Mouse (Mus musculus) adrenal gland (tissue): ENCODE measurements around the gene Tbc1d9.

Experiments
- intact Hi-C: fragments of 180-260 bp; cut with DNase I; formaldehyde crosslinking; loops from one replicate; pipeline ENCODE4 v1.15.1; 2025

The Tbc1d9 gene

GRCm38 (mm10) chr8:83177317-83178195 lies 12.4 kb downstream of the Tbc1d9 start:
- intact Hi-C loops: no loop called here

- intact Hi-C loops: no loop called here
Measured at GRCm38 (mm10) chr8:83178228-83178742, 13.1 kb downstream of the Tbc1d9 start.

GRCm38 (mm10) chr8:83181851-83182482 lies 16.8 kb downstream of the Tbc1d9 start:
- intact Hi-C loops: no loop called here

DNA sequence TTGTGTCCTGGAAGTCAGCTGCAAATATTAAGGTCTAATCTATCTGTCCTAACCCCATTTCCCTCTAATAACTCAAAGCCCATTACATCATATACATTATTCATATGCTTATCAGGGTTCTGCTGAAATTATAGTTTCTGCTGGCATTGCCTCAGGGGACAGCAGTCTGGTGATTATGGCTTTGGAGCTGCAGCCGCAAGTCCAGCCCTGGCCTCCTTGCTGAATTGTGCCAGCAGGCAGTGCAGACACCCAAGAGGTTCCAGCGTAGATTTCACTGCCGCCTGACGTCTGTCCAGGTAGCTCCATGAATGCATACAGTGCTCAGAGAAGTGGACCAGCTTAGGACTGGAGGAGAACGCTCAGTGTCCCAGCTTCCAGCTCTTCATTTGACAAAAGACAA lies 17.6 kb downstream of the Tbc1d9 start:
- intact Hi-C loops: no loop called here

- intact Hi-C loops: no loop called here
Measured at GRCm38 (mm10) chr8:83186376-83186775, 21.2 kb downstream of the Tbc1d9 start.

- intact Hi-C loops: no loop called here
Measured at GRCm38 (mm10) chr8:83187363-83187962, 22.3 kb downstream of the Tbc1d9 start.

DNA sequence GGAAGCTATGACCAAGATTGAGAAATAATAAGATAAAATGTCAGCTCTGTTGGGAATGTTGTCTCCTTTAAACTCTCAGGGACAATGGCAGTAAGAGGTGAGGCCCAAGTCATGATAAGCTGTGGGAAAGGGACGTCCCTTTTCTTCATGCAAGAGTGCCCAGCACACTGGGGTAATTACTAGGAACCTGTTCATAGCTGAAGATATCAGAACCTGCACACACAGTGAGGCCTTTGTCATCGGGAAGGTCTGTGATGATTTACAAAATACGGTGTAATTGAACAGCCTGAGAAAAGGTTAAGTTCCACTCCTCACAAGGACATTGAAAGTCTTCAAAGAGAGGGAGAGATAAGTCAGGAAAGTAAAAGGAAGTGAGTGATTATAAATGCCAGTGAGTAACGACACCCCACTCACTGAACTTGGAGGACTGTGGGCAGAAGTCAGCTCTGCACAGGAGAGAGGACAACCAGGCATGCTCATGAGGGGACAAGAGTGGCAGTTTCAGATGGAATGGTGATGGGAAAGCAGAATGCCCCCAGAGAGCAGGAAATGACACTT lies 24.5 kb downstream of the Tbc1d9 start:
- intact Hi-C loops: no loop called here

DNA sequence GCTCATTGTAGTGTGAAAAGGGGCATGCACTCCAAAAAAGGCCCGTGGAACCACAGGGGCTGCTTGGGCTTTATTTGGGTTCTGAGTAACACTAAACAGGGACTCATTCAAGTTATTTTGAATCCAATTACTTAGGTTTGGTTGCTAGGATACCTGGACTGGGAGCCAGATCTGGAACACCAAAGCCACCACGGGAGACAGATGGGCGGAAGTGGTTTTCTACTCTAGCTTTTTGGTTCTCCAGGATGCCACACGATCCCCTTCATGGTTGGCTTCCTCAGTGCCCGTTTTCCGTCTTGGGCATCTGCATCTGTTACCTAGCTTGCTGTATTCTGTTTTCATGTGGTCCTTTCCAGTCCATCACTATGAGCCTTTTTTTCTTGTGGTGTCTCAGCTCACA lies 30.9 kb downstream of the Tbc1d9 start:
- intact Hi-C loops: no loop called here

DNA sequence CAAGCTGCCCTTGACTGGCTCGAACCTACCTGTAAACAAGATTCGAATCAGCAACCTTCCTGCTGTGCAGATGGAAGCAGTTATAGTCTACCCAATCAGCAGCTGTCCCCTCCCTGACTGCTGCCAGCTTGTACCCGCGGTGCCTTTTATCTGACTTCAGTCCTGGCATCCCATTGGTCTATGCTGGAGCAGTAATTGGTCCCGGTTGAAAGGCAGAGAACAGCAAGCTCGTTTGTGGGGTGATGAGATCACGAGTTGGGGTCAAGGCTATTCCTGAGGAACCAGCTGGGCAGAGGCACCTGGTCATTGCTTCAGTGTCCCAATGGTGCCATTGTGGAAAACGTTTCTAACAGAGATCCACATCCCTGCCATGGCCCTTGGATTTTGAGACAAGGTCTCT lies 34.6 kb downstream of the Tbc1d9 start:
- intact Hi-C loops: no loop called here

DNA sequence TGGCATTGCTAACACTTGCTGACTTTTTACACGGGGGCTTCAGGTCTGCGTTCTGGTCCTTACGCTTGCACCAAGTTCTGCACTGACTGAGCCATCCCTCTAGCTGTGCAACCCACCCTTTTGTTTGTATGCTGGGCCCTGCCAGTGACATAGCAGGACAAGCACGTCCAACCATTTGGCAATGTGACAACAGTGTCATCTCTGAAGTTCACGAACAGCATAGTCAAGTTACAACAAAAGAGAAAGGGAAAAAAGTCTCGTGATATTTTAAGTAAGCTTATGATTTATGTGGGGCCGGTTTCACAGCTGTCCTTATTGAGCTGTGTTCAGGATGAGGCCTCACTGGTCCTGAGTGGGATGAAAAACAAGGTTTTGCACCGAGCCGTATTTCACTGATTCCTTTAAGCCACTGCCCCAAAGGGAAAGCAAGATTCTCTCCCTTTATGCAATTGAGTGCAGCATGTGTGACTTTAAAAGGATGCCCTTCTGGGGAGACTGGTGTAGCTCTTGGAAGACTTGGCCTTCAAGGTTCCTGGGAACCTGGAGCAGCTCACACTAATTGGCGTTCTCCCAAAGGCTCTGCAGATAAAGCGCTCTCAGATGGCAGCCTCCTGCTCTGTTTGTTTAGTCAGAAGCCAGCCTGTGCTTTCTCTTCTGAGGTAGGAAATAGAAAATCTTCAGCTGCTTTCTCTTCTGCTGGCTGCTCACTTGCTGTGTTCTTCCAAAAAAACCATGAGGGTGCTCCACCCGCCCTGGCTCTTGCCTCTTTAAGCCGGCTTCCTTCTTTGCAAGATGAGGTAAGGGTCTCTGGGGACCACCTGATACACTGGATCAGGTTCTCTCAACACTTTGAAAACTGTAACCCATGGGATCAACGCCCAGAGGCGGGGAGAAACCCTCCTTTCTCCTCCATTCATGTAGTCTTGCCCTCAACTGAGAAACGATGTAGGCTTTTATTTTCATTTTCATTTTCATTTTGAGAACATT lies 35.3 kb downstream of the Tbc1d9 start:
- intact Hi-C loops: no loop called here

- intact Hi-C loops: no loop called here
Measured at GRCm38 (mm10) chr8:83202946-83203345, 37.8 kb downstream of the Tbc1d9 start.

DNA sequence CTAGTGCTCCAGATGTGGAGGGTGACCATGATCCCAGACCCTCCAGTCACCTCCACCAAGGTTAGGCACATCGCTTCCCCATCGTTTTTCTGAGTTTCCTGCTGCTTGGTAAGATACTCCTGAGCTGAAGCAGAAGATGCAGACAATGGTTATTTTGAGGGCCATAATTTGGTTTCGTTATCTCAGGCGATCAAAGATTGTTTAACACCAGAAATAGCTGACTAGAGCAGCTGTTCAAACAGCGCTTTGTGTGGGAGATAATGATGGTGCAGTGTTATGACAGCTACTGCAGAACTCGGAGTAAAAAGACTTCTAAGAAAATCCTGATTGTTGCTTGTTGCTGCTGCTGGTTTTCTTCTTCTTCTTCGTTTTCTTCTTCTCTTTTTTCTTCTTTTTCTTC lies 40.8 kb downstream of the Tbc1d9 start:
- intact Hi-C loops: no loop called here

DNA sequence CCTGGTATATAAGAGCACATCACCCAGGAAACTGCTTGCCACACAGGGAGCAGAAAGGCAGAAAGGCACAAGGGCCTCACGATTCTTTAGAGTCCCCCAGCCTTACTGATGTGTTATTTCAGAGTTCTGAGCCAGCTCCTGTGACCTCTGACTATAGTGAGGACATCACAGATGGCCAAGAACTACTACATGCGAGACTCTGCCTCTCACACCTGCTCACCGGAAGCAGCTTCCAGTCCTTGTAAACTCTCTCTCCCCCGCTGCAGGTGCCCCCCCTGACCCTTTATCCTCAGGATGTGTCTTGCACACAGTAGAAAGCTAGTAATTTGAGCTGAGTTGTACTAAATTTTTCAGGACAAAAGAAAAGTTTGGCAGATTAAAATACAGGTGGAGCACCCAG lies 44.4 kb downstream of the Tbc1d9 start:
- intact Hi-C loops: no loop called here

DNA sequence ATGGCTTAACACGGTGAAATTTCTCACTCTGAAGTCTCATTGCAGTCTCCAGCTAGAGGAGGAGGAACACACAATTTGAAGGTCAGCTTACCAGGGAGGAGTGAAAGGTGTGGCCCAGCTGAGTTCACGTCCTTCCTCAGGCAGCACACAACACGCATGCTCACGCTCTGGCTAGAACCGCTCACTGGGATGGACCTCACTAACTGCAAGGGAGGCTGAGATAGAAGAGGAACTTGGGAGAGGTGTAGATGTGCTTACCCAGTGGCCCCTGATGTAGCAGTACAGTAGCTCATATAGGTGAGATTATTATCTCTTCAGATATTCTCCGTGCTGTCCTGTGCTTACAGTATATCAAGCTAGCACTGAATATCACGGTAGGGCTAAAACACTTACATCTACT lies 45.5 kb downstream of the Tbc1d9 start:
- intact Hi-C loops: no loop called here

DNA sequence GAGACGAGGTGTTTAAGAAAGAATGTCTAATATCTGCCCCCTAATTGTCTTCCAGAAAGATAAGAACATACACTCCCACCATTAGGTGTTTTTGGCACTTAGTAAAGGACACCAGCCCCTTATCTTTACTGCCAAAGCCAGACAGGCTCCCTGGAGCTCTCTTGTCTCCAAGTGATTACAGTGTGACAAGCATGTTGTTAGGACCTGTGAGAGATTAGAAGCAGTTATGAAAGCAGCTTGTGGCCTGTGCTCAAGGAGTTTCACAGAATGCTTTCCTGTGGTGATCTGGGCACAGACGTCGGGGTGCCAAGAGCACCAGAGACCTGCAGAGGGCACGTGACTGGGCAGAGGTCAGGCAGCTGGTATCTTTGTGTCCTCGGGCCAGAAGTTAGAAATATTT lies 49.9 kb downstream of the Tbc1d9 start:
- intact Hi-C loops: no loop called here

DNA sequence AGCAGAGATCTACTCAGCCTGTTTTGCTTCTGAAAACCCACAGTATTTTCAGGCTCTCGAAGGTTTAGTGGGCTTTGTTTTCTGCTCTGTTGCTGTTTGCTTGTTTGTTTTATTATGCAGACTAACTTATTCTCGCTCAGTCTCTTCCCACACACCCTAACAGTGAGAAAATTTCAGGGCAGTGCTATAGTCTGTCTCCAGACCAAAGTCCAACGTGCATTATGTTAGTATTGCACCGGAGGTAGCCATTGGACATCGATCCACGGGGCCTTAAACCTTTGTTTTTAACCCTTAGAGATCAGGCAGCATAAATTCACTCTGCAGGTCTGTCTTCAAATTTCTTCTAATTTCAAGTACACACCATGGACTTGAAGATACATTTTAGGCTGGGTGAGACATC lies 51.4 kb downstream of the Tbc1d9 start:
- intact Hi-C loops: no loop called here

DNA sequence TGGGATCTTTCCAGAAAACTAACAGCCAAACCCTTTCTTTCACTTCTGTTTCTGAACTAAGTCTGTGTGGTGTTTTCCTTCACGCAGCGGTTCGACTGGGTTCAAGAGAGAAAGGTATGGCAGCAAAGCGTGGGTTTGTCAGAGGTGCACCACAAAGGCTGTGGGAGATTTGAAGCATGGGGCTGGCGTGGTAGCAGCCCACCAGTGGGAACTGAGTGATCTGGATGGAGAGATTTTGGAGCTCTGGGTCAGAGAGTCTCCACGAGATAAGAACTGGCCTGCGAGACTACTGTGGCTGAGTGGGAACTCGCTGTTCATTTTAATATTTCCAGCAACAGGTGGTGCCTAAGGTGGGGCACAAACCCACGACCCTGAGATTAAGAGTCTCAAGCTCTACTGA lies 52.0 kb downstream of the Tbc1d9 start:
- intact Hi-C loops: no loop called here

- intact Hi-C loops: no loop called here
Measured at GRCm38 (mm10) chr8:83217891-83218290, 52.7 kb downstream of the Tbc1d9 start.

DNA sequence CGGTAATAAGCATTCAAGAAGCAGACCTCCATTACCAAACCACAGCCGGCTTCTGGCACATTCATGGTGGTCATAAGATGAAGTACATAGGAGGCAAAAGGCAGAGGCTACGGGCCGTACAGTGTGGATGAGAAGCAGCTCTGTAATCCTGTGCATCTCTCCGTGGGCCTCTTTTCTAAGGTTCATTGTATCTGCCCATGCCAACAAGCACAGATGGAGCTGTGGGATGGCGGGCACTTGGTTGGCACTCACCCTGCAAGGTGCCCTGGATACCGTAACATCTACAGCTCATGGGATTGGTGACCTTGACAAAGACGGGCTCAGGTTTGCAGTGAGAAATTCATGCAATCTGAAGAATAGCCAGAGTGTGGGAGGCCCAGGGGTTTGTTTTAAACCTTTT lies 54.2 kb downstream of the Tbc1d9 start:
- intact Hi-C loops: no loop called here

DNA sequence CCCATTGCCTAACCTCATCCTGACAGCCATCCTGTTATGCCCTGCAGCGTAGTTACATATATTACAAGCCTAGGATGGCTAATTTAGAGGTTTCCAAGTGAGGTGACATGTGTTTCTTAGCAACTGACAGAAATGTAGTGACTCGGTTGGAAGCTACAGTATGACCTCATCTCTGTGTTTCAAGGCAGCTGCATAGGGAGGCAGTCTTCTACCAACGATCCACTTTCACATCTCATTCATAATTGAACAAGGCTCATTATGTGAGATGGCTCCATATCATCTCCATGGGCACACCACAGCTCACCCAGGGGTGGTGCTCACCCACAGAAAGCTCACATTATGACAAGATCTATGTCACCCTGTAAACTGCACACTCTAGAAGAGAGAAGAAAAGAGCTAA lies 55.6 kb downstream of the Tbc1d9 start:
- intact Hi-C loops: no loop called here
